Mouse (Mus musculus): ENCODE results near the gene Srbd1. TPM values are rescaled to one million over a fixed set of nuclear protein-coding genes. Genes with fewer than 3 reads are reported as not detected.
A peak's percentile ranks its signal among the peaks of the same experiment; 100 is the strongest.

The Srbd1 gene
- 10 to 100 TPM; 14.3 to 15.9 TPM for total RNA-seq (2021)

GRCm38 (mm10) chr17:86145079-86145951 lies at the start of gene Srbd1:
Srbd1 (minus strand) TSS chr17:86145175.
- peak; percentile 90 to 93 for DNase-seq (ENCODE audit: extremely low spot score in 1 of 2, low spot score in 2 of 2)
- intact Hi-C loops (cut with DNase I): no loop called here

GRCm38 (mm10) chr17:86193979-86194378 lies 49.0 kb upstream of the Srbd1 start:
- DNase-seq (ENCODE audit: extremely low spot score in 1 of 2, low spot score in 2 of 2): no peak
- intact Hi-C loops (cut with DNase I): no loop called here

GRCm38 (mm10) chr17:86187777-86188176 lies 42.8 kb upstream of the Srbd1 start:
- intact Hi-C loops (cut with DNase I): no loop called here
- DNase-seq (ENCODE audit: extremely low spot score in 1 of 2, low spot score in 2 of 2): no peak

- intact Hi-C loops (cut with DNase I): no loop called here
- DNase-seq (ENCODE audit: extremely low spot score in 1 of 2, low spot score in 2 of 2): no peak
Observed at GRCm38 (mm10) chr17:86185584-86185983, 40.6 kb upstream of the Srbd1 start.

- intact Hi-C loops (cut with DNase I): no loop called here
- no peak for DNase-seq (ENCODE audit: extremely low spot score in 1 of 2, low spot score in 2 of 2)
Observed at GRCm38 (mm10) chr17:86184552-86185209, 39.7 kb upstream of the Srbd1 start.

- no peak for DNase-seq (ENCODE audit: extremely low spot score in 1 of 2, low spot score in 2 of 2)
- intact Hi-C loops (cut with DNase I): no loop called here
Observed at GRCm38 (mm10) chr17:86183788-86184187, 38.8 kb upstream of the Srbd1 start.

- intact Hi-C loops (cut with DNase I): loop anchor here (5.0 kb wide), 1 partner anchor 41 kb away; no protein-coding TSS in a partner anchor
Observed at GRCm38 (mm10) chr17:86176722-86177121, 31.7 kb upstream of the Srbd1 start.

GRCm38 (mm10) chr17:86175516-86175915 lies 30.5 kb upstream of the Srbd1 start:
- no peak for DNase-seq (ENCODE audit: extremely low spot score in 1 of 2, low spot score in 2 of 2)
- intact Hi-C loops (cut with DNase I): loop anchor here (5.0 kb wide), 1 partner anchor 42 kb away; no protein-coding TSS in a partner anchor

More at GRCm38 (mm10) chr17:86176722-86177121, 31.7 kb upstream of the Srbd1 start:
- DNase-seq (ENCODE audit: extremely low spot score in 1 of 2, low spot score in 2 of 2): no peak

- intact Hi-C loops (cut with DNase I): no loop called here
- DNase-seq (ENCODE audit: extremely low spot score in 1 of 2, low spot score in 2 of 2): no peak
Observed at GRCm38 (mm10) chr17:86170164-86170958, 25.4 kb upstream of the Srbd1 start.

GRCm38 (mm10) chr17:86169092-86169491 lies 24.1 kb upstream of the Srbd1 start:
- DNase-seq (ENCODE audit: extremely low spot score in 1 of 2, low spot score in 2 of 2): no peak
- intact Hi-C loops (cut with DNase I): loop anchor here (5.0 kb wide), 3 partner anchors 83 to 278 kb away; no protein-coding TSS in a partner anchor

GRCm38 (mm10) chr17:86168231-86168981 lies 23.4 kb upstream of the Srbd1 start:
- intact Hi-C loops (cut with DNase I): loop anchor here (5.0 kb wide), 3 partner anchors 84 to 279 kb away; no protein-coding TSS in a partner anchor
- DNase-seq (ENCODE audit: extremely low spot score in 1 of 2, low spot score in 2 of 2): peak in 1 of 2 experiments; percentile 73

GRCm38 (mm10) chr17:86167320-86168230 lies 22.6 kb upstream of the Srbd1 start, which contains the start of gene Prkce:
Prkce (plus strand) TSS chr17:86167785.
- peak; percentile 80 to 91 for DNase-seq (ENCODE audit: extremely low spot score in 1 of 2, low spot score in 2 of 2)

GRCm38 (mm10) chr17:86166567-86167319 lies 21.8 kb upstream of the Srbd1 start:
- peak; percentile 56 to 89 for DNase-seq (ENCODE audit: extremely low spot score in 1 of 2, low spot score in 2 of 2)
- intact Hi-C loops (cut with DNase I): loop anchor here (5.0 kb wide), 3 partner anchors 86 to 281 kb away; no protein-coding TSS in a partner anchor

More at GRCm38 (mm10) chr17:86167320-86168230, 22.6 kb upstream of the Srbd1 start, which contains the start of gene Prkce:
- intact Hi-C loops (cut with DNase I): loop anchor here (5.0 kb wide), 3 partner anchors 85 to 280 kb away; no protein-coding TSS in a partner anchor

- DNase-seq (ENCODE audit: extremely low spot score in 1 of 2, low spot score in 2 of 2): no peak
- intact Hi-C loops (cut with DNase I): loop anchor here (5.0 kb wide), 3 partner anchors 86 to 281 kb away; no protein-coding TSS in a partner anchor
Observed at GRCm38 (mm10) chr17:86166051-86166566, 21.1 kb upstream of the Srbd1 start.

GRCm38 (mm10) chr17:86164416-86164815 lies 19.4 kb upstream of the Srbd1 start:
- no peak for DNase-seq (ENCODE audit: extremely low spot score in 1 of 2, low spot score in 2 of 2)
- intact Hi-C loops (cut with DNase I): no loop called here

- intact Hi-C loops (cut with DNase I): loop anchor here (2.0 kb wide), 1 partner anchor 742 kb away; no protein-coding TSS in a partner anchor
Observed at GRCm38 (mm10) chr17:86162672-86163071, 17.7 kb upstream of the Srbd1 start.

More at GRCm38 (mm10) chr17:86162672-86163071, 17.7 kb upstream of the Srbd1 start:
- no peak for DNase-seq (ENCODE audit: extremely low spot score in 1 of 2, low spot score in 2 of 2)

Data from left cerebral cortex, postnatal 10 days (tissue).